Mouse (Mus musculus) hindbrain, embryonic 10.5 days (tissue): ENCODE data around the gene Hira. TPM values are rescaled to one million over a fixed set of nuclear protein-coding genes. Genes with fewer than 3 reads are reported as not detected.
"Not testable (repeated sequence)": the region's sequence is repeated elsewhere in the genome, so short reads cannot be mapped to it uniquely, and the experiment has no call there.

Experiments
- DNase-seq: peaks from one replicate; pipeline ENCODE4 v3.0.0-alpha.2; 2017; ENCODE audit warnings: low spot score
- H3K27ac ChIP-seq: fragments of 300-500 bp; sonication (generic); 2 replicates; pipeline ENCODE4 v1.5.1; 2016; ENCODE audit warnings: mild to moderate bottlenecking, moderate library complexity
- H3K27me3 ChIP-seq: fragments of 300-500 bp; sonication (generic); 2 replicates; pipeline ENCODE4 v1.6.1; 2016; ENCODE audit warnings: mild to moderate bottlenecking; ENCODE audit not compliant: poor library complexity, insufficient read depth, severe bottlenecking
- H3K36me3 ChIP-seq: fragments of 300-500 bp; sonication (generic); 2 replicates; pipeline ENCODE4 v1.6.1; 2016; ENCODE audit warnings: mild to moderate bottlenecking, moderate library complexity
- H3K4me1 ChIP-seq: fragments of 300-500 bp; sonication (generic); replicated peaks from 2 replicates; pipeline ENCODE4 v1.6.1; 2016; ENCODE audit warnings: mild to moderate bottlenecking
- H3K4me3 ChIP-seq: fragments of 300-500 bp; sonication (generic); 2 replicates; pipeline ENCODE4 v1.5.1; 2016; ENCODE audit warnings: mild to moderate bottlenecking, moderate library complexity
- H3K9me3 ChIP-seq: fragments of 300-500 bp; sonication (generic); 2 replicates; pipeline ENCODE4 v1.6.1; 2016; ENCODE audit warnings: mild to moderate bottlenecking, moderate library complexity
- WGBS: fragments of 180-500 bp; shearing (Covaris S2); methylation state at CpG from one replicate; pipeline ENCODE4 v1.1.7; 2016; 5-methylcytosine and 5-hydroxymethylcytosine counted together
- polyA plus RNA-seq: library from polyadenylated mRNA; unstranded; fragments of >200 nt; fragmentation: Nextera tagmentation; extraction: Ambion mirVana; gene quantifications from 2 replicates; pipeline ENCODE4 v1.2.1, GENCODE M21; 2016

Gene Hira
- polyA plus RNA-seq = 18.4 and 21.4 TPM in 2 replicates

GRCm38 (mm10) chr16:18876442-18877308, at the start of gene Hira, which contains the start of gene Mrpl40:
TSS of gene Hira (plus strand) at chr16:18877037.
TSS of gene Mrpl40 (minus strand) at chr16:18876862.
- peak within 1 kb of the TSS; percentile 97 for H3K27ac ChIP-seq
- H3K9me3 ChIP-seq = no peaks in the 10 kb centered on the region
- peak; percentile 95 for DNase-seq
- peaks cover 62% of the 10 kb centered on the region for H3K36me3 ChIP-seq
- H3K4me3 ChIP-seq = peak within 1 kb of the TSS; percentile 93
- WGBS = under 1% methylated on average over 93 of the region's 93 CpGs
- peaks cover 21% of the 10 kb centered on the region for H3K4me1 ChIP-seq
- H3K27me3 ChIP-seq = no peaks in the 10 kb centered on the region

GRCm38 (mm10) chr16:18828630-18829029, 48.2 kb upstream of the Hira start:
- Histone ChIP-seq H3K4me3 (no peak overlapping the region), H3K27ac (no peak overlapping the region), H3K36me3 (peaks cover 100% of the 10 kb centered on the region), H3K4me1 (no peaks in the 10 kb centered on the region), H3K9me3 (no peaks in the 10 kb centered on the region), H3K27me3 (no peaks in the 10 kb centered on the region)
- DNase-seq = no peak
- WGBS = 94% methylated on average over 3 of the region's 3 CpGs

GRCm38 (mm10) chr16:18829102-18829501, 47.7 kb upstream of the Hira start:
- Histone ChIP-seq H3K27ac (no peak overlapping the region), H3K9me3 (no peaks in the 10 kb centered on the region), H3K4me1 (no peaks in the 10 kb centered on the region), H3K4me3 (no peak overlapping the region), H3K27me3 (no peaks in the 10 kb centered on the region), H3K36me3 (peaks cover 100% of the 10 kb centered on the region)
- DNase-seq = no peak
- 93% methylated on average over 6 of the region's 6 CpGs for WGBS

DNA sequence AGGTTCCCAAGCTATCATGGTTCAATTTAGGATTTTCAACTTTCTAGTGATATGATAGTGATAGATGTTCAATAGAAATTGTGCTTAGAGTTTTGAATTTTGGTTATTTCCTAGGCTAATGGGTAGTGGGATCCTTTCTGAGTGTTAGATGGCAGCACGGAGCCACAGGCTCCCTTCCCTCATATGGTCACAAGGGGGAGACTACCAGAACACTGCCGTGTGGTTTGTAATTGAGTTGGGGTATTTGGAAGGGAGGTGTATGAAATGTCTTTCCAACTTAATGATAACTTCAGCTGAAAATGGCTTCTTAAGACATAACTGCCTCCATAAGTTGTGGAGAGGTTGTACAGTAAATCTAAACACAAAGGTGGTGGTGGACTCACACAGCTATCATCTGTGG, 43.4 kb upstream of the Hira start:
- no peak overlapping the region for H3K27ac ChIP-seq
- H3K9me3 ChIP-seq = no peaks in the 10 kb centered on the region
- H3K4me3 ChIP-seq = no peak overlapping the region
- peaks cover 12% of the 10 kb centered on the region for H3K4me1 ChIP-seq
- DNase-seq = no peak
- WGBS = 80% methylated on average over 2 of the region's 2 CpGs
- peaks cover 76% of the 10 kb centered on the region for H3K36me3 ChIP-seq
- H3K27me3 ChIP-seq = no peaks in the 10 kb centered on the region

DNA sequence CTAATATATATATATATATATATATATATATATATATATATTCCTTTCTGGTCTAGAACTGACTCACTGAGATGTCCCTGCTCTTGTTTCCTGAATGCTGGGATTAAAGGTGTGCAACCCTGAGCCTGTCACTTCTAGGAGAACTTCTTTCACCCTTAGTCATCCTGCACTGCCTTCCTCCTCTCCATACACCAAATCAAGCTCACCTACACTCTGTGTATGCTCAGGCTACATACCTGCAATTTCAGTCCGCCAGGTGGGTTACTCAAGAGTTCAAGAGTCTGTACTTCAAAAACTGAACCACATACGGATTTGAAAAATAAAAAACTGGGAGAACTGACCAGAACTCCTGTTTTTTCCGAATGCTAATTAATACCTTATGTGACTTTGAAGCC, 40.8 kb upstream of the Hira start:
- H3K27me3 ChIP-seq = no peaks in the 10 kb centered on the region
- no peaks in the 10 kb centered on the region for H3K9me3 ChIP-seq
- peaks cover 62% of the 10 kb centered on the region for H3K36me3 ChIP-seq
- DNase-seq = peak; percentile 3
- H3K4me3 ChIP-seq = peak overlapping the region; percentile 90
- peaks cover 12% of the 10 kb centered on the region for H3K4me1 ChIP-seq
- WGBS = 29% methylated on average over 3 of the region's 3 CpGs
- no peak overlapping the region for H3K27ac ChIP-seq

- H3K4me1 ChIP-seq = peaks cover 12% of the 10 kb centered on the region
- H3K36me3 ChIP-seq = peaks cover 57% of the 10 kb centered on the region
- DNase-seq = peak; percentile 86
- H3K4me3 ChIP-seq = peak within 1 kb of the TSS; percentile 90
- H3K9me3 ChIP-seq = no peaks in the 10 kb centered on the region
- H3K27me3 ChIP-seq = no peaks in the 10 kb centered on the region
- WGBS = under 1% methylated on average over 46 of the region's 46 CpGs
- H3K27ac ChIP-seq = peak within 1 kb of the TSS; percentile 91
These were observed 40.2 kb upstream of the Hira start, which contains the start of the genes 2510002D24Rik and Gm28539 for GRCm38 (mm10) chr16:18836468-18837208. TSS of gene 2510002D24Rik (plus strand) at chr16:18836578. TSS of gene Gm28539 (plus strand) at chr16:18836584.

DNA sequence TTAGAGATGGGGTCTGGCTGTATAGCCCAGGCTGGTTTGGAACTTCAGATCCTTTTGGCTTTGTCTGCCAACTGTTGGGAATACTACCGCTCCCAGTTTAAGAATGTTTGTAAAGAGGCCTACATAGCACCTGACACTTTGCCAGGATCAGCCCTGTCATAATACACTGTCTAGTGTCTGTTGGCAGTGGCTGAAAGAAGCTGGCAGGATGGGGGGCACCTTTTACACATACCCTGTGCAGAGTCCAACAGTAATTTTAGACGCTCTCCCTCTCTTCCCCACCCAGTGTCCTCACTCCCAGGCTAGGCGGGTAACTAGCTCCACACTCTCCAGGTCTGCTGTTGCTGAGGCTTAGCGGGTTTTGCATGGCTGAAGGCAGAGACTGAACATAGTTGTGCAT, 38.5 kb upstream of the Hira start:
- Histone ChIP-seq H3K36me3 (peaks cover 40% of the 10 kb centered on the region), H3K4me3 (no peak overlapping the region), H3K27ac (no peak overlapping the region), H3K4me1 (peaks cover 12% of the 10 kb centered on the region), H3K27me3 (no peaks in the 10 kb centered on the region), H3K9me3 (no peaks in the 10 kb centered on the region)
- no peak for DNase-seq
- WGBS = 93% methylated on average over 4 of the region's 4 CpGs

GRCm38 (mm10) chr16:18846301-18846820, 30.5 kb upstream of the Hira start:
- 87% methylated on average over 15 of the region's 15 CpGs for WGBS
- H3K36me3 ChIP-seq = no peaks in the 10 kb centered on the region

GRCm38 (mm10) chr16:18849521-18850190, 27.2 kb upstream of the Hira start:
- WGBS = 92% methylated on average over 15 of the region's 17 CpGs
- not testable (repeated sequence) for H3K9me3 ChIP-seq, DNase-seq, H3K36me3 ChIP-seq, H3K27me3 ChIP-seq, H3K4me1 ChIP-seq, H3K27ac ChIP-seq, H3K4me3 ChIP-seq

More at GRCm38 (mm10) chr16:18846301-18846820, 30.5 kb upstream of the Hira start:
- DNase-seq = no peak
- H3K27me3 ChIP-seq = no peaks in the 10 kb centered on the region
- H3K4me1 ChIP-seq = no peaks in the 10 kb centered on the region
- H3K27ac ChIP-seq = no peak overlapping the region
- H3K4me3 ChIP-seq = no peak overlapping the region
- H3K9me3 ChIP-seq = peaks cover 3% of the 10 kb centered on the region; the same call in 1 of the 2 replicates

DNA sequence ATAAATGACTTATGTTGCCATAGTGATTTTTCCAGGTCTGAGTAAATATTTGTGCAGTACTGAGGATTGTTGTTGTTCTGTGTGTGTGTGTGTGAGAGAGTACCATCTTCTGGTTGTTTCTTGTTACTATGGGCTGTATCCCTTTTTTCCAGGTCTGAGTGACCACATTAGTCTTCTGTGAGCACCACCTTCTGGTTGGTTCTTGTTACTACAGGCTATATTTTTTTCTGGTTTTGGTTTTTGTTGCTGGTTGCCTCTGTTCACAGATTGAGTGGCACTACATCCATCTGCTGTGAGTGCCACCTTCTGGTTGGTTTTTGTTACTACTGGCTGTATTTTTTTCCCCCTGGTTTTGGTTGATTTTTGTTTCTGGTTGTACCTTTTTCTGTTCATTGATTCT, 18.3 kb upstream of the Hira start:
- DNase-seq = no peak
- Histone ChIP-seq H3K4me3 (no peak overlapping the region), H3K27ac (no peak overlapping the region), H3K4me1 (no peaks in the 10 kb centered on the region), H3K27me3 (no peaks in the 10 kb centered on the region), H3K36me3 (no peaks in the 10 kb centered on the region), H3K9me3 (no peaks in the 10 kb centered on the region)

DNA sequence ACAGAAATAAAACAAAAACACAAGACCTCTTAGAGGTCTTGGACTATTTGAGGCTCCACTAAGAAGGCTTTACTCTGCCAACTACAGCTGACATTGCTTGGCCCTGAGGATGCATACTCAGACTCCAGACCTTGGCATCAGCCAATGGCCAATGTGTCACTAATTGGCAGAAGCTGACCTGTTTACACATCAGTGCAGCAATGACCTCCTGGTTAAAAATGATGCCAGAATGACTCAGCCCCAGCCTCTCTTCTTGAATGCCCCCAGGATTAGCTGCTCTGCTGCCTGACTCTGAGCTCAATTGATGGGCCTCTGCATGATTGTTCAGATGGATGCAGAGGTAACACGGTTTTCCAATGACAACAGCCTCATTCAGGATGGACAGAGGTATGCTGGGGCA, 16.7 kb upstream of the Hira start:
- Histone ChIP-seq H3K4me3 (no peak overlapping the region), H3K9me3 (no peaks in the 10 kb centered on the region), H3K27me3 (no peaks in the 10 kb centered on the region), H3K36me3 (no peaks in the 10 kb centered on the region), H3K27ac (no peak overlapping the region), H3K4me1 (no peaks in the 10 kb centered on the region)
- DNase-seq = no peak
- 79% methylated on average over 1 of the region's 1 CpGs for WGBS

DNA sequence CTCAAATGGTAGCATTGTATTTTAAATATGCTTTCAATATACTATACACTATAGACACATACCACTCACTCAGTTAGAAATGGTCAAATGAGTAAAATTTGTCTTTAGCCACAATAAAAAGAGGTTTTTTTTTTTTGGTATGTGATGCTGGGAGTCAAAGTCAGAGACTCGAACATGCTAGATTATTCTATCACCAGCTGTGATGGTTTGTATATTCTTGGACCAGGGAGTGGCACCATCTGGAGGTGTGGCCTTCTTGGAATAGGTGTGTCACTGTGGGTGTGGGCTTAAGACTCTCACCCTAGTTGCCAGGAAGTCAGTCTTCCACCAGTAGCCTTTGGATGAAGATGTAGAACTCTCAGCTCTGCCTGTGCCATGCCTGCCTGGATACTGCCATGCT, 6.3 kb upstream of the Hira start:
- H3K36me3 ChIP-seq = peaks cover 59% of the 10 kb centered on the region

More for the DNA sequence above, 6.3 kb upstream of the Hira start:
- 86% methylated on average over 1 of the region's 1 CpGs for WGBS
- not testable (repeated sequence) for H3K27me3 ChIP-seq, DNase-seq, H3K4me1 ChIP-seq, H3K4me3 ChIP-seq, H3K9me3 ChIP-seq, H3K27ac ChIP-seq
